Mouse (Mus musculus) erythroblast, embryonic 14.5 days (primary cell): Measurements from ENCODE around the gene Camk1d.

Experiments
- GATA1 ChIP-seq: IDR thresholded peaks from 2 replicates; pipeline ENCODE4 v1.6.1; 2012; ENCODE audit warnings: low read length, inconsistent platforms, mixed read lengths
- TAL1 ChIP-seq: IDR thresholded peaks from 3 replicates; pipeline ENCODE4 v1.6.1; 2012; ENCODE audit warnings: low read length, inconsistent platforms, mixed read lengths

DNA sequence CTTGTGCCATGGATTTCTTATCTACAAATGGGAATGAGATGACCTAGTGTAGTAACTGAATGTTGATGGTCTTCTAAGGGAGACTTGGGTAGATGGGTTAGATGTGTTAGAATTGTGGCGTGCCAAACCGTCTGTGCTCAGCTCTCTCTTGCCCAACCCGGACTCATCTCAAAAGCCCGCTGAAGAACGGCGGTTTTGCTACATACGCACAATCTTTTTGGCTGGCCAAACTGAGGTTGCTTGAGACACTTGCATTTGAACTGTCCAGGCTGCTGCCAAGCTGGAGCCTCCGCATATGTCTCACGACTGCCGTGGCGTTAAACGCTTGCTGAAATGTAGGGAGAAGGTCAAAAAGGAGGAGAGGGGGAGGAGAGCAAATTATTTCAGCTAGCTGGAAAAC, 413.0 kb downstream of the Camk1d start:
- TF ChIP-seq GATA1 (no peak), TAL1 (no peak)
